In genomic region chrX:48422986-48423385, GRCm38 (mm10) we compare ENCODE assay signal across 9 mouse cellular contexts. TPM values are rescaled to one million over a fixed set of nuclear protein-coding genes. Genes with fewer than 3 reads are reported as not detected.
A peak's percentile ranks its signal among the peaks of the same experiment; 100 is the strongest.
DNase-seq lines count a peak whose midpoint lies in the region; TF ChIP-seq lines count a peak whose summit lies in the region.
"Had no signal": no experiment of that assay in that cellular context is flagged by ENCODE, and none has a peak within 500 bp of the region (broad histone marks: within the 10 kb centered on the region; RNA-seq: fewer than 3 reads in every experiment).

No protein-coding gene starts in this region.

- no peaks in the 10 kb centered on the region for H3K27me3 ChIP-seq in heart, adult 2 months (ENCODE audit: control insufficient read depth, insufficient read depth, low read length)
- H3K27me3 ChIP-seq: liver, embryonic 15.5 days had no signal

- H3K79me2 ChIP-seq in heart, adult 2 months (replicated peaks; ENCODE audit: control insufficient read depth, insufficient read depth, low read length), result no peaks in the 10 kb centered on the region

- no peak overlapping the region for H3K4me3 ChIP-seq in heart, adult 2 months
- no peak overlapping the region for H3K4me3 ChIP-seq in ES-E14 (ENCODE audit: insufficient read depth in 1 of 2, low read depth in 1 of 2, low read length in 2 of 2, poor library complexity in 1 of 2, severe bottlenecking in 1 of 2)
- H3K4me3 ChIP-seq: liver, embryonic 15.5 days had no signal

- intact Hi-C loops in heart, adult 2 months (cut with DNase I), result loop anchor here (1.0 to 2.0 kb wide), 2 partner anchors 40 to 109 kb away; partner anchors contain the start of gene Elf4
- intact Hi-C loops in heart, postnatal 25 days (cut with DNase I), result loop anchor here (1.0 to 2.0 kb wide), 2 partner anchors 40 to 109 kb away; partner anchors contain the start of gene Elf4
- intact Hi-C loops in heart, postnatal 14 days (cut with DNase I), result loop anchor here (1.0 kb wide), 2 partner anchors 39 to 109 kb away; no protein-coding TSS in a partner anchor
- intact Hi-C loops in left cerebral cortex, postnatal 25 days (cut with DNase I), result loop anchor here (5.0 kb wide), 2 partner anchors 39 to 109 kb away; partner anchors contain the start of gene Elf4

- no peak for TF ChIP-seq POLR2A in heart, adult 2 months (IDR thresholded peaks at IDR 0.05; ENCODE audit: insufficient read depth, low read depth, low read length)

- TF ChIP-seq CTCF in heart, adult 2 months (IDR thresholded peaks at IDR 0.05), result peak; percentile 95

- H3K4me1 ChIP-seq in heart, adult 2 months (ENCODE audit: control insufficient read depth, insufficient read depth, low read length), result peaks cover 20% of the 10 kb centered on the region
- peaks cover 0 to 6% of the 10 kb centered on the region in 2 experiments; a peak in 2 of 4 replicates for H3K4me1 ChIP-seq in ES-E14 (ENCODE audit: control insufficient read depth in 2 of 2, insufficient read depth in 2 of 2, low read length in 2 of 2, poor library complexity in 1 of 2)

- H3K9ac ChIP-seq in heart, adult 2 months (ENCODE audit: low read depth, low read length), result no peak overlapping the region
- H3K9ac ChIP-seq in ES-E14 (ENCODE audit: insufficient read depth, low read depth, low read length, poor library complexity, severe bottlenecking), result no peak overlapping the region
- H3K9ac ChIP-seq: liver, embryonic 15.5 days had no signal

- TF ChIP-seq EP300 in heart, adult 2 months (IDR thresholded peaks at IDR 0.05; ENCODE audit: insufficient read depth, low read depth, low read length), result 0 out of 2 replicates have a peak, but pooled peaks have one; percentile 47

- no peaks in the 10 kb centered on the region for H3K9me3 ChIP-seq in ES-E14 (ENCODE audit: control insufficient read depth, insufficient read depth, low read depth, low read length)
- H3K9me3 ChIP-seq: liver, embryonic 15.5 days had no signal

- DNase-seq in heart, adult 2 months, result peak; percentile 67 to 76
- DNase-seq in heart, postnatal 25 days (ENCODE audit: low spot score), result no peak
- peak; percentile 51 for DNase-seq in ES-E14 (ENCODE audit: low read depth, low spot score)
- peak; percentile 74 to 85 for DNase-seq in cerebellum, postnatal 14 days
- DNase-seq in heart, postnatal 14 days, result peak; percentile 67 to 80
- peak; percentile 61 to 76 for DNase-seq in left cerebral cortex, postnatal 25 days (ENCODE audit: low spot score in 2 of 2)
- peak; percentile 56 for DNase-seq in ovary, postnatal 36 days (ENCODE audit: low spot score)
- DNase-seq in thymus, postnatal 36 days, result peak; percentile 74

- H3K27ac ChIP-seq in heart, adult 2 months, result no peak overlapping the region
- H3K27ac ChIP-seq in ES-E14 (ENCODE audit: insufficient read depth, low read depth, low read length, poor library complexity, severe bottlenecking), result no peak overlapping the region
- H3K27ac ChIP-seq: liver, embryonic 15.5 days had no signal

- in situ Hi-C loops in ES-E14 (cut with MboI; ENCODE audit: low sequenced_read_pairs in 2 of 2, unreplicated experiment in 2 of 2), result loop anchor here (25.0 kb wide), 1 partner anchor 436 kb away; no protein-coding TSS in a partner anchor

- WGBS in heart, adult 2 months, result 34% methylated on average over 4 of the region's 4 CpGs

- H3K36me3 ChIP-seq in heart, adult 2 months (ENCODE audit: control insufficient read depth, insufficient read depth, low read length), result no peaks in the 10 kb centered on the region; the same call in 1 of the 2 replicates
- H3K36me3 ChIP-seq in ES-E14 (ENCODE audit: control insufficient read depth, insufficient read depth, low read length, poor library complexity, severe bottlenecking), result no peaks in the 10 kb centered on the region

TF ChIP-seq in ES-E14, 5 proteins besides CTCF, POLR2A, EP300 and RAD21:
- TF ChIP-seq ZC3H11A (IDR thresholded peaks at IDR 0.05; ENCODE audit: borderline replicate concordance, low read depth, low read length), result peak; percentile 72; the same call in 1 of the 2 replicates
- TF ChIP-seq HCFC1 (IDR thresholded peaks at IDR 0.05; ENCODE audit: borderline replicate concordance, insufficient read depth, low read length), result no peak
- TF ChIP-seq ZNF384 (IDR thresholded peaks at IDR 0.05; ENCODE audit: low read depth, low read length), result no peak
- no peak for TF ChIP-seq CHD2 (IDR thresholded peaks at IDR 0.05; ENCODE audit: low read depth, low read length)
- TF ChIP-seq MAFK (IDR thresholded peaks at IDR 0.05; ENCODE audit: insufficient read depth, low read depth, low read length), result no peak
TF ChIP-seq in ES-E14: peak in this region for 1.

RNA-seq across cellular contexts. Expression of gene Elf4, which starts 39.9 kb away (rescaled TPM):
- total RNA-seq in heart, adult 2 months (2021), result 1 to 10 TPM; 4.5 to 5.0 TPM
- polyA plus RNA-seq in heart, adult 2 months (2012; rRNA removed), result 7.6 and 8.3 TPM in 2 replicates
- 1 to 10 TPM; 6.0 to 6.4 TPM for total RNA-seq in heart, postnatal 25 days (2021)
- 1.9 and 2.7 TPM in 2 replicates for total RNA-seq in ES-E14 (2012; rRNA removed)
- 10 to 100 TPM in 1 of 2 experiments, 1 to 10 TPM in 1; 8.4 to 12.3 TPM for total RNA-seq in heart, postnatal 14 days (2021)
- under 1 TPM; 0.69 to 0.71 TPM for total RNA-seq in left cerebral cortex, postnatal 25 days (2021)
